ENCODE assay signal across 8 mouse cellular contexts in the genomic region with DNA sequence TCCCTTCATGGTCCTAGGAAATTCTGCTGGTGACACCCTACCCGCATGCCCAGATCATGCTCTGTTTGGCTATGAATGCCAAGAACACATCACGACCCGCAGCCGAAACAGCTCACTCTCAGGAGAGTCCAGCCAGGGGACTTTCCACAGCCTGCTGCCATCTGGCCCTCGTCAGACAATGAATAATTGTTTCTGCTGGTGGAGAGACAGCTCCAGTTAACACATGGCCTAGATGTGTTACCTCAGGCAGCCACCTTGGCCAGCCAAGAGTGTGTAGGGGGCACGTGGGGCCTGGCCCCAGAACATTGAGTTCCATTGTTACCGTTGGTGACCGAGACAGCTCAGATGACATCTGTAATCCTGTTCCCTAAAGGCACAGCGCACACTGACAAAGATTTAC.
DNase-seq lines count a peak whose midpoint lies in the region; ATAC-seq and TF ChIP-seq lines count a peak whose summit lies in the region.

No protein-coding gene starts in this region.

- no peak for TF ChIP-seq CTCF in lung, postnatal 0 days (IDR thresholded peaks at IDR 0.05)

- 64% methylated on average over 9 of the region's 9 CpGs for WGBS in forebrain, embryonic 13.5 days
- WGBS in forebrain, embryonic 12.5 days: 63% methylated on average over 9 of the region's 9 CpGs
- WGBS in lung, postnatal 0 days: 31% methylated on average over 9 of the region's 9 CpGs

- H3K27me3 ChIP-seq in forebrain, embryonic 13.5 days: no peaks in the 10 kb centered on the region
- H3K27me3 ChIP-seq in forebrain, embryonic 12.5 days: no peaks in the 10 kb centered on the region
- H3K27me3 ChIP-seq in lung, postnatal 0 days (replicated peaks; ENCODE audit: insufficient read depth, low read length): no peaks in the 10 kb centered on the region

- TF ChIP-seq EP300 in lung, postnatal 0 days (IDR thresholded peaks at IDR 0.05): peak; percentile 82

- no peak overlapping the region for H3K4me3 ChIP-seq in forebrain, embryonic 13.5 days
- no peak overlapping the region for H3K4me3 ChIP-seq in forebrain, embryonic 12.5 days (replicated peaks)
- H3K4me3 ChIP-seq in lung, postnatal 0 days (ENCODE audit: low read depth, low read length): no peak overlapping the region

- intact Hi-C loops in heart, postnatal 25 days (cut with DNase I): no loop called here

- H3K36me3 ChIP-seq in forebrain, embryonic 13.5 days (ENCODE audit: poor library complexity, severe bottlenecking): no peaks in the 10 kb centered on the region
- no peaks in the 10 kb centered on the region for H3K36me3 ChIP-seq in forebrain, embryonic 12.5 days (replicated peaks)
- H3K36me3 ChIP-seq in lung, postnatal 0 days (ENCODE audit: insufficient read depth, low read length): no peaks in the 10 kb centered on the region

- 0 out of 2 replicates have a peak, but pooled peaks have one; percentile 17 for ATAC-seq in forebrain, embryonic 13.5 days
- no peak for ATAC-seq in forebrain, embryonic 12.5 days (ENCODE audit: low FRiP score)
- peak; percentile 89 for ATAC-seq in lung, postnatal 0 days

- no peak overlapping the region for H3K4me2 ChIP-seq in forebrain, embryonic 13.5 days
- H3K4me2 ChIP-seq in forebrain, embryonic 12.5 days: no peak overlapping the region
- H3K4me2 ChIP-seq in lung, postnatal 0 days (replicated peaks; ENCODE audit: low read depth, low read length): no peak overlapping the region

- no peaks in the 10 kb centered on the region for H3K9me3 ChIP-seq in forebrain, embryonic 13.5 days (replicated peaks)
- no peaks in the 10 kb centered on the region for H3K9me3 ChIP-seq in forebrain, embryonic 12.5 days
- no peaks in the 10 kb centered on the region for H3K9me3 ChIP-seq in lung, postnatal 0 days (ENCODE audit: low read length)

- peak; percentile 28 for DNase-seq in urinary bladder, postnatal 14 days (ENCODE audit: low spot score)
- no peak for DNase-seq in urinary bladder, adult 18-20 months (ENCODE audit: low spot score in 2 of 2)
- DNase-seq in heart, postnatal 25 days (ENCODE audit: low spot score): peak; percentile 61
- DNase-seq in lung, postnatal 0 days (ENCODE audit: low spot score): peak; percentile 82
- no peak for DNase-seq in natural killer cell, adult 2 months (ENCODE audit: low spot score in 2 of 2)
- DNase-seq in spleen, postnatal 4 days (ENCODE audit: low spot score in 2 of 2): no peak

- no peak overlapping the region for H3K27ac ChIP-seq in forebrain, embryonic 13.5 days
- no peak overlapping the region for H3K27ac ChIP-seq in forebrain, embryonic 12.5 days
- no peak overlapping the region for H3K27ac ChIP-seq in lung, postnatal 0 days (ENCODE audit: low read length)

- peaks cover 32% of the 10 kb centered on the region for H3K4me1 ChIP-seq in forebrain, embryonic 13.5 days
- H3K4me1 ChIP-seq in forebrain, embryonic 12.5 days: peaks cover 31% of the 10 kb centered on the region
- H3K4me1 ChIP-seq in lung, postnatal 0 days (ENCODE audit: insufficient read depth, low read depth, low read length): no peaks in the 10 kb centered on the region

- no peak overlapping the region for H3K9ac ChIP-seq in forebrain, embryonic 13.5 days
- no peak overlapping the region for H3K9ac ChIP-seq in forebrain, embryonic 12.5 days
- no peak overlapping the region for H3K9ac ChIP-seq in lung, postnatal 0 days (replicated peaks; ENCODE audit: low read depth)

Comparison
In these comparisons a context has a peak if more than half of its experiments do, and no peak if none do; other contexts are left out.
1. DNase-seq: peak in urinary bladder, postnatal 14 days (single experiment), heart, postnatal 25 days (single experiment) and lung, postnatal 0 days (single experiment); none in urinary bladder, adult 18-20 months (0 of 2), natural killer cell, adult 2 months (0 of 2) and spleen, postnatal 4 days (0 of 2).